Mouse (Mus musculus): ENCODE results near the gene Skp1a. TPM values are rescaled to one million over a fixed set of nuclear protein-coding genes. Genes with fewer than 3 reads are reported as not detected.

Skp1a gene
- polyA plus RNA-seq, 1 experiment from 2014 or later, result 1,120 TPM

GRCm38 (mm10) chr11:52262338-52262737 lies 30.5 kb downstream of the Skp1a start:
- Histone ChIP-seq H3K36me3 (ENCODE audit: control insufficient read depth, insufficient read depth, low read length) (no peaks in the 10 kb centered on the region), H3K27ac (ENCODE audit: low read length) (no peak overlapping the region), H3K9ac (ENCODE audit: low read depth, low read length) (no peak overlapping the region), H3K27me3 (ENCODE audit: control insufficient read depth, insufficient read depth, low read depth, low read length) (no peaks in the 10 kb centered on the region), H3K9me3 (replicated peaks; ENCODE audit: control insufficient read depth, low read length, poor library complexity, severe bottlenecking) (no peaks in the 10 kb centered on the region), H3K4me3 (ENCODE audit: low read depth, low read length) (no peak overlapping the region), H3K4me1 (ENCODE audit: control insufficient read depth, insufficient read depth, low read length) (no peaks in the 10 kb centered on the region), H3K4me2 (ENCODE audit: low read length) (no peak overlapping the region)
- WGBS, result 95% methylated on average over 11 of the region's 11 CpGs
- no peak for ATAC-seq

DNA sequence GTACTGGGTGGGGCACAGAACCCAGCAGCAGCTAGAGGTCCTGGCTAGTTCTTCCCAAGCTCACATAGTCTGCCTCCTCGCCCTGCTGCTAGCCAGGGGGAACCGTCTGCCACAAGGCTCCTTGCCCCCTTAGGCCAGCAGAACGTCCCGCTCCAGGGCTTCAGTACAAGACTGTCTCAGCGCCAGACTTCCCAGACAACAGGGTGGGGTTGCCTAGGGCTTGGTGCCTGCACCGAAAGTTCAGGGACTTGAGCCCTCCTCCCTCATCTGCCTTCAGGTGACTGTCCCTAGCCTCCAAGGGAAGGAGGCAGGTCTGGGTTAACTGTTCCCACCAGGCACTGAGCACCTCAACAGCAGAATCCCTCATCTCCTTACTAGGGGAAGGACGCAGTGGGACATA lies 33.1 kb downstream of the Skp1a start:
- Histone ChIP-seq H3K9ac (ENCODE audit: low read depth, low read length) (no peak overlapping the region), H3K27ac (ENCODE audit: low read length) (no peak overlapping the region), H3K27me3 (ENCODE audit: control insufficient read depth, insufficient read depth, low read depth, low read length) (no peaks in the 10 kb centered on the region), H3K9me3 (replicated peaks; ENCODE audit: control insufficient read depth, low read length, poor library complexity, severe bottlenecking) (no peaks in the 10 kb centered on the region), H3K4me2 (ENCODE audit: low read length) (no peak overlapping the region), H3K4me3 (ENCODE audit: low read depth, low read length) (no peak overlapping the region), H3K36me3 (ENCODE audit: control insufficient read depth, insufficient read depth, low read length) (no peaks in the 10 kb centered on the region), H3K4me1 (ENCODE audit: control insufficient read depth, insufficient read depth, low read length) (no peaks in the 10 kb centered on the region)
- no peak for ATAC-seq
- WGBS, result 83% methylated on average over 7 of the region's 7 CpGs

GRCm38 (mm10) chr11:52265616-52266307 lies 34.0 kb downstream of the Skp1a start:
- no peak overlapping the region for H3K4me3 ChIP-seq (ENCODE audit: low read depth, low read length)
- H3K27ac ChIP-seq (ENCODE audit: low read length), result no peak overlapping the region
- H3K27me3 ChIP-seq (ENCODE audit: control insufficient read depth, insufficient read depth, low read depth, low read length), result no peaks in the 10 kb centered on the region
- H3K9me3 ChIP-seq (replicated peaks; ENCODE audit: control insufficient read depth, low read length, poor library complexity, severe bottlenecking), result no peaks in the 10 kb centered on the region
- no peak for ATAC-seq
- H3K9ac ChIP-seq (ENCODE audit: low read depth, low read length), result no peak overlapping the region
- 80% methylated on average over 12 of the region's 12 CpGs for WGBS
- no peaks in the 10 kb centered on the region for H3K4me1 ChIP-seq (ENCODE audit: control insufficient read depth, insufficient read depth, low read length)
- H3K36me3 ChIP-seq (ENCODE audit: control insufficient read depth, insufficient read depth, low read length), result no peaks in the 10 kb centered on the region
- no peak overlapping the region for H3K4me2 ChIP-seq (ENCODE audit: low read length)

DNA sequence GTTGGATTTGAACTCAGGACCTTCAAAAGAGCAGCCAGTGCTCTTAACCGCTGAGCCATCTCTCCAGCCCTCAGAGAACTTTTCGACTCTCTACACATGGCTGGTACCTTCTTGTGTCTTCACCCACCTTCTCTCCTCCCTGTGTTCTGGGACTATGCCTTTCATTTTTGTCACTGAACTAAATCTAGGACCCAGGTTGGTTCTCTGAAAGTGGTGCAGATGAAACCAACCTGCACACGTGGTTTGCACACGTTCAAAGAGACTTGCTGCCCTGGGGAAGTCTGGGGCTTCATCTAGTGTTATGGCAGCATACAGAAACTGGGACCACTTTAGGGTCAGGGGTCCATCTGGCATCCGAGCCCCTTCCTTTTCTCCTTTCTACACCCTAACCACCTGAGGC lies 35.5 kb downstream of the Skp1a start:
- no peaks in the 10 kb centered on the region for H3K4me1 ChIP-seq (ENCODE audit: control insufficient read depth, insufficient read depth, low read length)
- WGBS, result 90% methylated on average over 5 of the region's 5 CpGs
- no peaks in the 10 kb centered on the region for H3K36me3 ChIP-seq (ENCODE audit: control insufficient read depth, insufficient read depth, low read length)
- H3K27ac ChIP-seq (ENCODE audit: low read length), result no peak overlapping the region
- H3K4me2 ChIP-seq (ENCODE audit: low read length), result no peak overlapping the region
- H3K9ac ChIP-seq (ENCODE audit: low read depth, low read length), result no peak overlapping the region
- ATAC-seq, result no peak
- H3K27me3 ChIP-seq (ENCODE audit: control insufficient read depth, insufficient read depth, low read depth, low read length), result no peaks in the 10 kb centered on the region
- no peaks in the 10 kb centered on the region for H3K9me3 ChIP-seq (replicated peaks; ENCODE audit: control insufficient read depth, low read length, poor library complexity, severe bottlenecking)
- no peak overlapping the region for H3K4me3 ChIP-seq (ENCODE audit: low read depth, low read length)

- no peaks in the 10 kb centered on the region for H3K4me1 ChIP-seq (ENCODE audit: control insufficient read depth, insufficient read depth, low read length)
- H3K4me2 ChIP-seq (ENCODE audit: low read length), result no peak overlapping the region
- no peaks in the 10 kb centered on the region for H3K9me3 ChIP-seq (replicated peaks; ENCODE audit: control insufficient read depth, low read length, poor library complexity, severe bottlenecking)
- H3K27ac ChIP-seq (ENCODE audit: low read length), result no peak overlapping the region
- H3K4me3 ChIP-seq (ENCODE audit: low read depth, low read length), result no peak overlapping the region
- WGBS, result 70% methylated on average over 7 of the region's 7 CpGs
- H3K9ac ChIP-seq (ENCODE audit: low read depth, low read length), result no peak overlapping the region
- no peak for ATAC-seq
- H3K27me3 ChIP-seq (ENCODE audit: control insufficient read depth, insufficient read depth, low read depth, low read length), result no peaks in the 10 kb centered on the region
- H3K36me3 ChIP-seq (ENCODE audit: control insufficient read depth, insufficient read depth, low read length), result no peaks in the 10 kb centered on the region
Measured at GRCm38 (mm10) chr11:52268104-52268835, 36.5 kb downstream of the Skp1a start.

DNA sequence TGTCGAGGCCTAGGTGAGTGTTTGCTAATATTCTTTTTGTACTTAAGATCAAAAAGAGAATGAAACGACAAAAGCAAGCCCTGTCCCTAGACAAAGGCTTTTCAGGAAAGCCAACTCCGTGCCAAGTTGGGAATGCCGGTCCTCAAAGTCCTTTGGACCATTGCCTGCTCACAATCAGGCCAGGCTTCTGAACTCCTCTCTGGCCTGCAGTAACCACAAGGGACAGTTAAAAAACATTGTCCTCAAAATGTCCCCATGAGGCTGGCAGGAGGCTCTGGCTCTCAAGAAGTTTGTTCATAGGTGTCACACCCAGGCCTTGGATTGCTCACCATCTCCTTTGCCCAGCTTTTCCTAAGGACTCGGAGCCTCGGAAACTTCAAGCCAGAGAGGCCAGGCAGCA lies 38.0 kb downstream of the Skp1a start:
- no peak overlapping the region for H3K9ac ChIP-seq (ENCODE audit: low read depth, low read length)
- no peaks in the 10 kb centered on the region for H3K36me3 ChIP-seq (ENCODE audit: control insufficient read depth, insufficient read depth, low read length)
- no peak overlapping the region for H3K4me2 ChIP-seq (ENCODE audit: low read length)
- no peaks in the 10 kb centered on the region for H3K27me3 ChIP-seq (ENCODE audit: control insufficient read depth, insufficient read depth, low read depth, low read length)
- no peaks in the 10 kb centered on the region for H3K4me1 ChIP-seq (ENCODE audit: control insufficient read depth, insufficient read depth, low read length)
- H3K9me3 ChIP-seq (replicated peaks; ENCODE audit: control insufficient read depth, low read length, poor library complexity, severe bottlenecking), result no peaks in the 10 kb centered on the region
- H3K4me3 ChIP-seq (ENCODE audit: low read depth, low read length), result no peak overlapping the region
- 83% methylated on average over 6 of the region's 6 CpGs for WGBS
- H3K27ac ChIP-seq (ENCODE audit: low read length), result no peak overlapping the region
- no peak for ATAC-seq

- 74% methylated on average over 8 of the region's 8 CpGs for WGBS
- no peak for ATAC-seq
- no peaks in the 10 kb centered on the region for H3K9me3 ChIP-seq (replicated peaks; ENCODE audit: control insufficient read depth, low read length, poor library complexity, severe bottlenecking)
- no peak overlapping the region for H3K27ac ChIP-seq (ENCODE audit: low read length)
- no peak overlapping the region for H3K4me3 ChIP-seq (ENCODE audit: low read depth, low read length)
- H3K27me3 ChIP-seq (ENCODE audit: control insufficient read depth, insufficient read depth, low read depth, low read length), result no peaks in the 10 kb centered on the region
- no peak overlapping the region for H3K4me2 ChIP-seq (ENCODE audit: low read length)
- no peaks in the 10 kb centered on the region for H3K4me1 ChIP-seq (ENCODE audit: control insufficient read depth, insufficient read depth, low read length)
- no peak overlapping the region for H3K9ac ChIP-seq (ENCODE audit: low read depth, low read length)
- no peaks in the 10 kb centered on the region for H3K36me3 ChIP-seq (ENCODE audit: control insufficient read depth, insufficient read depth, low read length)
Measured at GRCm38 (mm10) chr11:52271765-52272495, 40.1 kb downstream of the Skp1a start.

DNA sequence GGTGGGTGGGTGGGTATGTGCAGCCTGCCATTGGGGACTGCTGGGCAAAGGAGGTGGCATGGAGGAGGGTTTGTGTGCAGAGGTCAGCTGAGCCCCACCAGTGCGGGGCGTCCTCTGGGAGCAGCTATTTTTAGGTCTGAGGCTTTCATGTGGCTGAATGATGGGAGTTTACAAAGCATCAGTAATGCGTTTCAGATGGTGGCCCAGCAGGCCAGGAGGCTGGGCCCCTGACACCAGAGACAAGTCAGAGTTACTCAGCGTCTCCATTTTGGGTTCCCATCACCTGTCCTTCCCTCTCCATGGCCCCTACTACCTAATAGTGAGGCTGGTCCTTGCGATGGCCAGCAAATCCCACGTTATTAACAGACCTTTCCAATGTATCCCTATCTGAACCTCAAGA lies 40.8 kb downstream of the Skp1a start:
- Histone ChIP-seq H3K27me3 (ENCODE audit: control insufficient read depth, insufficient read depth, low read depth, low read length) (no peaks in the 10 kb centered on the region), H3K4me1 (ENCODE audit: control insufficient read depth, insufficient read depth, low read length) (no peaks in the 10 kb centered on the region), H3K9me3 (replicated peaks; ENCODE audit: control insufficient read depth, low read length, poor library complexity, severe bottlenecking) (no peaks in the 10 kb centered on the region), H3K9ac (ENCODE audit: low read depth, low read length) (no peak overlapping the region), H3K4me3 (ENCODE audit: low read depth, low read length) (no peak overlapping the region), H3K27ac (ENCODE audit: low read length) (no peak overlapping the region), H3K36me3 (ENCODE audit: control insufficient read depth, insufficient read depth, low read length) (no peaks in the 10 kb centered on the region), H3K4me2 (ENCODE audit: low read length) (no peak overlapping the region)
- WGBS, result 77% methylated on average over 6 of the region's 6 CpGs
- ATAC-seq, result no peak

Data from midbrain, embryonic 16.5 days (tissue).